Mouse (Mus musculus): ENCODE measurements around the gene Arl15. TPM values are rescaled to one million over a fixed set of nuclear protein-coding genes. Genes with fewer than 3 reads are reported as not detected.

The Arl15 gene
- polyA plus RNA-seq, 1 experiment from 2014 or later = 6.7 TPM

GRCm38 (mm10) chr13:113903255-113903654, 109.0 kb downstream of the Arl15 start:
- no peak overlapping the region for H3K4me2 ChIP-seq
- no peak for ATAC-seq (replicated peaks; ENCODE audit: insufficient number of reproducible peaks, insufficient read depth, low FRiP score, low read depth)
- no peak overlapping the region for H3K4me3 ChIP-seq
- H3K27ac ChIP-seq = no peak overlapping the region
- H3K9ac ChIP-seq = no peak overlapping the region
- no peaks in the 10 kb centered on the region for H3K27me3 ChIP-seq
- WGBS = 29% methylated on average over 6 of the region's 6 CpGs
- H3K36me3 ChIP-seq = no peaks in the 10 kb centered on the region
- peaks cover 9% of the 10 kb centered on the region for H3K4me1 ChIP-seq (replicated peaks)
- H3K9me3 ChIP-seq (replicated peaks) = no peaks in the 10 kb centered on the region

GRCm38 (mm10) chr13:113911986-113912519, 117.7 kb downstream of the Arl15 start:
- no peak for ATAC-seq (replicated peaks; ENCODE audit: insufficient number of reproducible peaks, insufficient read depth, low FRiP score, low read depth)

DNA sequence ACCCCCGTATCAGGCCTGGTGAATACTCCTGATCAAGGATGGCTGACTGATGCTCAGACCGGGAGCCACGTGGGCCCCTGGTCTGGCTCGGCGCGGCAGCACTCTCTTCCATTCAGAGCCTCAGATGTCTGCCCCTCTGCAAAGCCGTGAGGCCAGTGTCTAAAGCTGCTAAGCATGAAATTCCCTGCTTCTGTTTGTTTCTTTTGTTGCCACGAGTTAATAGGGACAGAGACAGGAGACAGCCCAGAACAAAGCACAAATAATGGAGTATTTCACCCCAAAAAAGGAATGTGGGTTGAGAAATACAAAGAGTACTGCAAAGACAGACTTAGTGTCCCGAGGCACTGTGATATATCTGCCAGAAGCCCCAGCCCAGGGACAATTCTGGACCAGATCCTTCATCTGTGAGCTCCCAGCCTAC, 120.3 kb downstream of the Arl15 start:
- Histone ChIP-seq H3K4me1 (replicated peaks) (peaks cover 2% of the 10 kb centered on the region; the same call in 1 of the 2 replicates), H3K27me3 (no peaks in the 10 kb centered on the region), H3K9ac (no peak overlapping the region), H3K9me3 (replicated peaks) (no peaks in the 10 kb centered on the region), H3K36me3 (no peaks in the 10 kb centered on the region), H3K27ac (no peak overlapping the region), H3K4me2 (no peak overlapping the region), H3K4me3 (no peak overlapping the region)
- WGBS = 53% methylated on average over 9 of the region's 9 CpGs
- no peak for ATAC-seq (replicated peaks; ENCODE audit: insufficient number of reproducible peaks, insufficient read depth, low FRiP score, low read depth)

More at GRCm38 (mm10) chr13:113911986-113912519, 117.7 kb downstream of the Arl15 start:
- Histone ChIP-seq H3K4me3 (no peak overlapping the region), H3K9me3 (replicated peaks) (no peaks in the 10 kb centered on the region), H3K36me3 (no peaks in the 10 kb centered on the region), H3K9ac (no peak overlapping the region), H3K27ac (no peak overlapping the region), H3K27me3 (no peaks in the 10 kb centered on the region), H3K4me2 (no peak overlapping the region), H3K4me1 (replicated peaks) (no peaks in the 10 kb centered on the region; the same call in 1 of the 2 replicates)
- 57% methylated on average over 11 of the region's 11 CpGs for WGBS

DNA sequence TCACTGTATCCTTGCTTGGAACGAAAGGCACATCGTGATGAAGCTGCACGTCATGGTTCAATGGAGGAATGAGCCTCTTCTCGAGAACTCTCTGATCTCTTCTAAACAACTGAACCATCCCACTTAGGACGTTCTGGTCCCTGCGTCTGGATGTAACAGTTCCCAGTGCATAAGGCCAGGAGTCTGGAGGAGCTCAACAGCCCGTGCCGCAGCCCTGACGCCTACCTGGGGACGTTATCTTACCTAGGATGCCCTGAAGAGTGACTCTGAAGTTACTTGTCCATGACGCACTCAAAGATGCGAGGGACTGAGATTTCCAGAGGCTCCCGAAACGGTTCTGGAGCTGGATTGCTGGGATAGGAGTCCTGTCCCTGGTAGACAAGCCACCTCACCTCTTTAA, 121.4 kb downstream of the Arl15 start:
- no peaks in the 10 kb centered on the region for H3K27me3 ChIP-seq
- H3K9me3 ChIP-seq (replicated peaks) = no peaks in the 10 kb centered on the region
- no peak overlapping the region for H3K9ac ChIP-seq
- WGBS = 89% methylated on average over 14 of the region's 14 CpGs
- 0 out of 2 replicates have a peak, but pooled peaks cover 2% of the 10 kb centered on the region for H3K4me1 ChIP-seq (replicated peaks)
- H3K27ac ChIP-seq = no peak overlapping the region
- no peak for ATAC-seq (replicated peaks; ENCODE audit: insufficient number of reproducible peaks, insufficient read depth, low FRiP score, low read depth)
- no peak overlapping the region for H3K4me2 ChIP-seq
- H3K36me3 ChIP-seq = no peaks in the 10 kb centered on the region
- H3K4me3 ChIP-seq = no peak overlapping the region

GRCm38 (mm10) chr13:113916761-113917160, 122.5 kb downstream of the Arl15 start:
- 89% methylated on average over 5 of the region's 5 CpGs for WGBS
- H3K4me2 ChIP-seq = no peak overlapping the region
- no peaks in the 10 kb centered on the region for H3K9me3 ChIP-seq (replicated peaks)
- H3K4me1 ChIP-seq (replicated peaks) = 0 out of 2 replicates have a peak, but pooled peaks cover 2% of the 10 kb centered on the region
- ATAC-seq (replicated peaks; ENCODE audit: insufficient number of reproducible peaks, insufficient read depth, low FRiP score, low read depth) = no peak
- H3K27ac ChIP-seq = no peak overlapping the region
- H3K27me3 ChIP-seq = no peaks in the 10 kb centered on the region
- no peaks in the 10 kb centered on the region for H3K36me3 ChIP-seq
- no peak overlapping the region for H3K4me3 ChIP-seq
- no peak overlapping the region for H3K9ac ChIP-seq

GRCm38 (mm10) chr13:113917376-113917775, 123.1 kb downstream of the Arl15 start:
- Histone ChIP-seq H3K4me2 (no peak overlapping the region), H3K4me1 (replicated peaks) (0 out of 2 replicates have a peak, but pooled peaks cover 2% of the 10 kb centered on the region), H3K36me3 (no peaks in the 10 kb centered on the region), H3K4me3 (no peak overlapping the region), H3K27ac (no peak overlapping the region), H3K9me3 (replicated peaks) (no peaks in the 10 kb centered on the region), H3K27me3 (no peaks in the 10 kb centered on the region), H3K9ac (no peak overlapping the region)
- 88% methylated on average over 6 of the region's 6 CpGs for WGBS
- no peak for ATAC-seq (replicated peaks; ENCODE audit: insufficient number of reproducible peaks, insufficient read depth, low FRiP score, low read depth)

DNA sequence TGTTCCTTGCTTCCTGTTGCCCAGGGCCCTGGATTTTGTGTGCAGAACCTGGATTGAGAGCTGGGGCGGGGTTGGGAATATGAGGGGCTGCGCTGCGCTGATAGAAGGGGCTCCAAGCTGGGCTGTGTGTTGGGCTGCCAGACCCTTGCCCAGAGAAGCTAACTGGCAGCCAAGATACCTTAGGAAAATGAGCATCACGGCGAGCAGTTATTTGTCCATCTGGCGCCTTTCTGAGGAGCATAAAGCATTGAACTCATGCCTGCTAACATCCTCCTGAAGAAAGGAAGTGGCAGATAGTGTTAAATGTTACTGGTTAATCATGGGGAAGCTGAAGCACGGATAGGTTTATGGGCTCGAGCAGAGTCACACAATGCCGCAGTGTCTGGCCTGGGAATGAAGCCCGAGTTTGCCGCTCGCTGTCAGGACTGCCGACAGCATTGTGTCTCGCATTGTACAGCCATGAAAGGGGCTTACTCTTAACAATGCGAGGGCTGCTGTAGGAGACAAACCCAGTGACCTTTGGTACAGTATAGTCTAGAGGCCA, 123.6 kb downstream of the Arl15 start:
- Histone ChIP-seq H3K4me2 (no peak overlapping the region), H3K36me3 (no peaks in the 10 kb centered on the region), H3K9ac (no peak overlapping the region), H3K27me3 (no peaks in the 10 kb centered on the region), H3K4me1 (replicated peaks) (0 out of 2 replicates have a peak, but pooled peaks cover 2% of the 10 kb centered on the region), H3K4me3 (no peak overlapping the region), H3K9me3 (replicated peaks) (no peaks in the 10 kb centered on the region), H3K27ac (no peak overlapping the region)
- 71% methylated on average over 15 of the region's 15 CpGs for WGBS
- ATAC-seq (replicated peaks; ENCODE audit: insufficient number of reproducible peaks, insufficient read depth, low FRiP score, low read depth) = no peak

DNA sequence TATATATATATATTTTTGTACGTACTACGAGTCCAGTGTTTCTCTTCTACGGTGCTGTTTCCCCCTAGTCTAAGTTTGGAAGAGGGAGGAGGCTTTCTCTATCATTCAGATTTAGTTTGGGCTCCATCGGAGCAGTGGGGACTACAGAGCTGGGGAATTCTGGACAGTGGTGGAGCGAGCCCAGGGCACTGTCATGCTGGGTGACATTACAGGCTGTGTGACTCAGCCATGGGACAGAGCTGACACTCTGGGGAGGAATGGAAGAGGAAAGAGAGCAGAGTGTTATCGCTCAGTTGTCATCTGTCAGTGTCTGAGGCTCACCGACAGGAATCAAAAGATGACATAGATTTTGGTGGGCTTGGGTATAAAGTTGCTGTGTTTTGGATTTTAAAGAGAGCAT, 124.4 kb downstream of the Arl15 start:
- 79% methylated on average over 7 of the region's 7 CpGs for WGBS
- no peak for ATAC-seq (replicated peaks; ENCODE audit: insufficient number of reproducible peaks, insufficient read depth, low FRiP score, low read depth)

DNA sequence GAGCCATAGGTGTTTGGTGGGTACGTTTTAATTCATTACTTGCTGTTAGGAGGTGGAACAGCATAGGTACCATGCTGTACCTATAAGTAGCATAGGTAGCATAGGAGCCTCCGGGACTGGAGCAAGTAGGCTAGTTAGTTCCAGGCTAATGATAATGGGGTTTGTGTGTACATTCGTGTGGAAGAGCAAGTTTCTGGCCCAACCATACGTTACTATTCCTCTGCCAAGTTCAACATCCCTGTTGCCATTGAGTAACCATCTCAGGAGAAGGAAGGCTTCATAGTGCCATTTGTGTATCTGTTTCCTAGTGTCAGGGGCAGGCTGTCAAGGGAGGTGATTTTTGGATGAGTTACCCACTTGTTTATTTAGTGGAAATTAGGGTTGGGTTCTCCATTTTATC, 141.4 kb downstream of the Arl15 start:
- no peak for ATAC-seq (replicated peaks; ENCODE audit: insufficient number of reproducible peaks, insufficient read depth, low FRiP score, low read depth)
- 87% methylated on average over 4 of the region's 4 CpGs for WGBS
- H3K9ac ChIP-seq = no peak overlapping the region
- H3K4me1 ChIP-seq (replicated peaks) = peaks cover 13% of the 10 kb centered on the region
- H3K36me3 ChIP-seq = no peaks in the 10 kb centered on the region
- H3K4me3 ChIP-seq = no peak overlapping the region
- H3K9me3 ChIP-seq (replicated peaks) = no peaks in the 10 kb centered on the region
- H3K27me3 ChIP-seq = no peaks in the 10 kb centered on the region
- H3K4me2 ChIP-seq = no peak overlapping the region
- no peak overlapping the region for H3K27ac ChIP-seq

More for the DNA sequence above, 124.4 kb downstream of the Arl15 start:
- Histone ChIP-seq H3K4me1 (replicated peaks) (0 out of 2 replicates have a peak, but pooled peaks cover 2% of the 10 kb centered on the region), H3K36me3 (no peaks in the 10 kb centered on the region), H3K4me2 (no peak overlapping the region), H3K9me3 (replicated peaks) (no peaks in the 10 kb centered on the region), H3K27ac (no peak overlapping the region), H3K4me3 (no peak overlapping the region), H3K9ac (no peak overlapping the region), H3K27me3 (no peaks in the 10 kb centered on the region)

DNA sequence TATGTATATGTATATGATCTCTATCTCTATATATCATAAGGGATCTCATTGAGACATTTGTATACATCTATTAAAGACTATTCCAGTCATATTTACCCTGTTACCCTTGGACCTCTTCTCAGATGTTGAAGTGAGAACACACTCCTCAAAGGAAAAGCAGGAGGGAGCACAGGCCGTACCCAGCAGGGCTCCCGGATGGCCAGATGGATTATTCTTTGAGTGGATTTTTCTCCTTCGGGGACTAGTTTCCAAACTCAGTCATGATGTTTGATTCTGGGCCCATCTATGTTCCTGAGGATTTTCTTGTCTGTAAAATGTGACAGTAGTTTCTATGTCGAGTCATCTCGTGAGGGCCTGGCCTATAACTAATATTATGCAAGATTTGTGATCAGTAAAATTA, 142.9 kb downstream of the Arl15 start:
- H3K27me3 ChIP-seq = no peaks in the 10 kb centered on the region

GRCm38 (mm10) chr13:113938561-113938960, 144.3 kb downstream of the Arl15 start:
- no peak overlapping the region for H3K27ac ChIP-seq
- H3K27me3 ChIP-seq = no peaks in the 10 kb centered on the region
- no peak overlapping the region for H3K4me2 ChIP-seq
- H3K9me3 ChIP-seq (replicated peaks) = no peaks in the 10 kb centered on the region
- WGBS = 85% methylated on average over 9 of the region's 9 CpGs
- H3K4me1 ChIP-seq (replicated peaks) = peaks cover 13% of the 10 kb centered on the region
- ATAC-seq (replicated peaks; ENCODE audit: insufficient number of reproducible peaks, insufficient read depth, low FRiP score, low read depth) = no peak
- H3K36me3 ChIP-seq = no peaks in the 10 kb centered on the region
- H3K4me3 ChIP-seq = no peak overlapping the region
- no peak overlapping the region for H3K9ac ChIP-seq

More for the DNA sequence above, 142.9 kb downstream of the Arl15 start:
- WGBS = 93% methylated on average over 5 of the region's 5 CpGs
- Histone ChIP-seq H3K4me2 (no peak overlapping the region), H3K27ac (no peak overlapping the region), H3K9me3 (replicated peaks) (no peaks in the 10 kb centered on the region), H3K4me3 (no peak overlapping the region), H3K36me3 (no peaks in the 10 kb centered on the region), H3K9ac (no peak overlapping the region), H3K4me1 (replicated peaks) (peaks cover 13% of the 10 kb centered on the region)
- no peak for ATAC-seq (replicated peaks; ENCODE audit: insufficient number of reproducible peaks, insufficient read depth, low FRiP score, low read depth)

- no peak for ATAC-seq (replicated peaks; ENCODE audit: insufficient number of reproducible peaks, insufficient read depth, low FRiP score, low read depth)
- Histone ChIP-seq H3K27ac (no peak overlapping the region), H3K36me3 (no peaks in the 10 kb centered on the region), H3K9ac (no peak overlapping the region), H3K4me2 (no peak overlapping the region), H3K4me1 (replicated peaks) (peaks cover 13% of the 10 kb centered on the region), H3K27me3 (no peaks in the 10 kb centered on the region), H3K9me3 (replicated peaks) (no peaks in the 10 kb centered on the region), H3K4me3 (no peak overlapping the region)
- WGBS = 63% methylated on average over 10 of the region's 10 CpGs
These were observed 144.8 kb downstream of the Arl15 start for GRCm38 (mm10) chr13:113939097-113939496.
